In the genomic region with DNA sequence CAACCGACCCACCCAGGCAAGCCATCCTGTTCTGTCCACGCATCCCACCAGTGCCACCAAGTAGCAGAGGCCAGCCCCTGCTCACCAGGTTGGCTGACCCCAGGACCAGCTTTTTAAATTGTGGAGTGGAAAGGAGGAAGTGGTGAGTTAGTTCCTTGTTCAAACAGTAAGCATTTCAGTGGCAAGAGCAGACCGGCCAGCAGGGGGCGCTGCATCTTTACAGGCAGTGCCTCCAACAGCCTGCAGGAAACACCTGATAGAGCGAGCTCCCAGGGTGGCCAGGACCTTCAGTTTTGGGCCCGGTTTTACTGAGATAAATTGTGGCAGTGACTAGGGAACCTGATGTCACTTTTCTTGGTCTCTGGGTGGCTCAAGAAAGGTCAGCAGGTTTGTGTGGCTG, we compare ENCODE assay signal across 8 mouse cellular contexts. TPM values are rescaled to one million over a fixed set of nuclear protein-coding genes. Genes with fewer than 3 reads are reported as not detected.
DNase-seq lines count a peak whose midpoint lies in the region; ATAC-seq and TF ChIP-seq lines count a peak whose summit lies in the region.

No protein-coding gene starts in this region.

- peaks cover 99% of the 10 kb centered on the region for H3K36me3 ChIP-seq in G1E (replicated peaks)

- peak; percentile 79 for DNase-seq in G1E (ENCODE audit: low spot score)
- DNase-seq in adrenal gland, postnatal 14 days: peak; percentile 96
- peak; percentile 82 for DNase-seq in embryo, embryonic 9.5 days (ENCODE audit: extremely low spot score)
- DNase-seq in heart, postnatal 10 days: peak; percentile 88 to 95
- DNase-seq in layer of hippocampus, postnatal 10 days (ENCODE audit: low spot score in 2 of 2): peak; percentile 92 to 93
- peak; percentile 89 for DNase-seq in lung, postnatal 25 days (ENCODE audit: low spot score)
- peak; percentile 71 to 81 for DNase-seq in right cerebral cortex, postnatal 36 days (ENCODE audit: low spot score in 2 of 2)
- peak; percentile 82 to 89 for DNase-seq in urinary bladder, postnatal 36 days (ENCODE audit: low spot score in 2 of 2)

- peak; percentile 49 for ATAC-seq in G1E (ENCODE audit: extremely low read depth, insufficient number of reproducible peaks, low FRiP score, poor library complexity, severe bottlenecking)

- H3K4me3 ChIP-seq in G1E (ENCODE audit: low read depth, low read length): no peak overlapping the region

- H3K9me3 ChIP-seq in G1E (replicated peaks): no peaks in the 10 kb centered on the region

- H3K4me1 ChIP-seq in G1E (ENCODE audit: insufficient read depth, low read depth, low read length): peaks cover 13% of the 10 kb centered on the region

- peak; percentile 80 for TF ChIP-seq CTCF in G1E (IDR thresholded peaks at IDR 0.05; ENCODE audit: low read depth, low read length)

- intact Hi-C loops in heart, postnatal 10 days (cut with DNase I): loop anchor here (1.0 to 5.0 kb wide), 2 partner anchors 150 to 405 kb away; a partner anchor contains a TSS

- no peaks in the 10 kb centered on the region for H3K27me3 ChIP-seq in G1E (ENCODE audit: insufficient read depth, low read length)

RNA-seq across cellular contexts. Expression of a gene that starts 39.7 kb away (rescaled TPM):
- total RNA-seq in G1E (2014; fragmentation: Nextera tagmentation): 8.4 and 8.8 TPM in 2 replicates
- 6.9 and 7.0 TPM in 2 replicates for total RNA-seq in G1E (2017)
- polyA plus RNA-seq in G1E (2012): 12.9 and 13.7 TPM in 2 replicates
- 11.9 and 15.1 TPM in 2 replicates for total RNA-seq in adrenal gland, postnatal 14 days (2021)
- total RNA-seq in heart, postnatal 10 days (2021): 1 to 10 TPM; 3.5 to 6.6 TPM
- total RNA-seq in layer of hippocampus, postnatal 10 days (2021): 1 to 10 TPM; 8.3 to 8.7 TPM

RNA-seq across cellular contexts. Expression of a gene that starts 54.3 kb away (rescaled TPM):
- 103 and 125 TPM in 2 replicates for total RNA-seq in G1E (2014; fragmentation: Nextera tagmentation)
- 58.7 and 59.2 TPM in 2 replicates for total RNA-seq in G1E (2017)
- polyA plus RNA-seq in G1E (2012): 2.9 and 4.0 TPM in 2 replicates
- total RNA-seq in adrenal gland, postnatal 14 days (2021): 95.1 and 99.2 TPM in 2 replicates
- 10 to 100 TPM; 94.0 to 96.2 TPM for total RNA-seq in heart, postnatal 10 days (2021)
- 10 to 100 TPM; 75.5 to 82.7 TPM for total RNA-seq in layer of hippocampus, postnatal 10 days (2021)

RNA-seq across cellular contexts. Expression of a gene that starts 54.3 kb away (rescaled TPM):
- total RNA-seq in G1E (2014; fragmentation: Nextera tagmentation) (35.7 and 40.9 TPM in 2 replicates), G1E (2017) (7.7 and 8.2 TPM in 2 replicates)
- 22.4 and 24.7 TPM in 2 replicates for polyA plus RNA-seq in G1E (2012)
- total RNA-seq in adrenal gland, postnatal 14 days (2021): 31.7 and 37.9 TPM in 2 replicates
- total RNA-seq in heart, postnatal 10 days (2021): 10 to 100 TPM; 22.4 to 22.8 TPM
- total RNA-seq in layer of hippocampus, postnatal 10 days (2021): 10 to 100 TPM; 24.8 to 25.8 TPM
